Mouse (Mus musculus): ENCODE measurements around the gene Mcts2.

DNA sequence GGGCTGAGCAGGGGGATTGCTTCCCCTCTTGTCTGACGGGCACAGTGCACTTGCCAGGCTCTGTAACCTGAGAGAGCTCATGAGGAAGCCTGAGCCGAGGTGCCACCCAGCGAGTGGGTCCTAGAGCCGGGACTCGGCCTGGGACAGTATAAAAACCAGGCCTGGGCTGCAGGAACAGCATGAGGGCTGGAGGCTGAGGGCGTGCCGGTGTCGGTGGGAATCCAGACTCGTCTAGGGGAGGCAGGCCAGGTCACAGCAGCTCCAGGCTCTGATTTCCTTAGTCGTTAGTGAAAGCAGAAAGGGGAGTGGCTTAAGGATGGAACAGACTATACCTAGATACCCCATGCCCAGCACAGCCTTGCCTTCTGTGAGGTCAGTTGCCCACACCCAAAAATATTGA, 9.2 kb downstream of the Mcts2 start:
- TF ChIP-seq CTCF (IDR thresholded peaks at IDR 0.05; ENCODE audit: borderline replicate concordance, control insufficient read depth, extremely low read depth, insufficient read depth, low read length, poor library complexity) (no peak), POLR2A (IDR thresholded peaks at IDR 0.05; ENCODE audit: control insufficient read depth, extremely low read depth, insufficient read depth, low read length, poor library complexity) (no peak)

Measured in thymus, adult 2 months (tissue).